Mouse (Mus musculus): ENCODE measurements around the gene Prkag1. TPM values are rescaled to one million over a fixed set of nuclear protein-coding genes. Genes with fewer than 3 reads are reported as not detected.
A peak's percentile ranks its signal among the peaks of the same experiment; 100 is the strongest.

Prkag1 gene
- polyA plus RNA-seq, 1 experiment: not detected

- no peak overlapping the region for H3K4me3 ChIP-seq (ENCODE audit: insufficient read depth, low read depth, low read length)
- TF ChIP-seq CTCF (IDR thresholded peaks at IDR 0.05; ENCODE audit: insufficient read depth, low read depth, low read length) (no peak), POLR2A (IDR thresholded peaks at IDR 0.05; ENCODE audit: insufficient read depth, low read depth, low read length) (no peak)
- peaks cover 39% of the 10 kb centered on the region for H3K4me1 ChIP-seq (ENCODE audit: control insufficient read depth, insufficient read depth, low read length)
- 43% methylated on average over 15 of the region's 15 CpGs for WGBS
- no peak overlapping the region for H3K27ac ChIP-seq (ENCODE audit: insufficient read depth, low read depth, low read length)
Observed at GRCm38 (mm10) chr15:98774096-98774495, 57.2 kb downstream of the Prkag1 start.

- WGBS: 6% methylated on average over 36 of the region's 36 CpGs
- TF ChIP-seq CTCF (IDR thresholded peaks at IDR 0.05; ENCODE audit: insufficient read depth, low read depth, low read length) (no peak), POLR2A (IDR thresholded peaks at IDR 0.05; ENCODE audit: insufficient read depth, low read depth, low read length) (no peak)
- Histone ChIP-seq H3K4me1 (ENCODE audit: control insufficient read depth, insufficient read depth, low read length) (peaks cover 27% of the 10 kb centered on the region), H3K4me3 (ENCODE audit: insufficient read depth, low read depth, low read length) (peak overlapping the region; percentile 22), H3K27ac (ENCODE audit: insufficient read depth, low read depth, low read length) (no peak overlapping the region)
Observed at GRCm38 (mm10) chr15:98772511-98773211, 58.7 kb downstream of the Prkag1 start.

- Histone ChIP-seq H3K27ac (ENCODE audit: insufficient read depth, low read depth, low read length) (no peak overlapping the region), H3K4me1 (ENCODE audit: control insufficient read depth, insufficient read depth, low read length) (peaks cover 20% of the 10 kb centered on the region), H3K4me3 (ENCODE audit: insufficient read depth, low read depth, low read length) (peak overlapping the region; percentile 22; the same call in 1 of the 2 replicates)
- no peak for TF ChIP-seq CTCF (IDR thresholded peaks at IDR 0.05; ENCODE audit: insufficient read depth, low read depth, low read length)
- no peak for TF ChIP-seq POLR2A (IDR thresholded peaks at IDR 0.05; ENCODE audit: insufficient read depth, low read depth, low read length)
- whole genome bisulfite sequencing: 35% methylated on average over 12 of the region's 12 CpGs
Observed at GRCm38 (mm10) chr15:98771813-98772425, 59.4 kb downstream of the Prkag1 start.

GRCm38 (mm10) chr15:98768259-98768658, 63.1 kb downstream of the Prkag1 start:
- Histone ChIP-seq H3K4me3 (ENCODE audit: insufficient read depth, low read depth, low read length) (no peak overlapping the region), H3K4me1 (ENCODE audit: control insufficient read depth, insufficient read depth, low read length) (peaks cover 7% of the 10 kb centered on the region), H3K27ac (ENCODE audit: insufficient read depth, low read depth, low read length) (no peak overlapping the region)
- 64% methylated on average over 5 of the region's 5 CpGs for WGBS
- no peak for TF ChIP-seq POLR2A (IDR thresholded peaks at IDR 0.05; ENCODE audit: insufficient read depth, low read depth, low read length)
- no peak for TF ChIP-seq CTCF (IDR thresholded peaks at IDR 0.05; ENCODE audit: insufficient read depth, low read depth, low read length)

GRCm38 (mm10) chr15:98765929-98766328, 65.4 kb downstream of the Prkag1 start:
- Histone ChIP-seq H3K4me1 (ENCODE audit: control insufficient read depth, insufficient read depth, low read length) (peaks cover 6% of the 10 kb centered on the region), H3K27ac (ENCODE audit: insufficient read depth, low read depth, low read length) (no peak overlapping the region), H3K4me3 (ENCODE audit: insufficient read depth, low read depth, low read length) (no peak overlapping the region)
- WGBS: 62% methylated on average over 4 of the region's 4 CpGs
- TF ChIP-seq POLR2A (IDR thresholded peaks at IDR 0.05; ENCODE audit: insufficient read depth, low read depth, low read length) (no peak), CTCF (IDR thresholded peaks at IDR 0.05; ENCODE audit: insufficient read depth, low read depth, low read length) (no peak)

Other genes with a start within 250 kb of the Prkag1 start
- gene Adcy6, start 221.4 kb downstream of the Prkag1 start, polyA plus RNA-seq (2012; ENCODE audit: insufficient read depth, insufficient read length, low replicate concordance, missing spikeins): 87.5 TPM in 1 of 2 replicates, not detected in the other
- gene Cacnb3, start 200.7 kb downstream of the Prkag1 start, polyA plus RNA-seq (2012; ENCODE audit: insufficient read depth, insufficient read length, low replicate concordance, missing spikeins): not detected in 2 replicates
- not detected in 2 replicates for gene Ddx23, start 168.6 kb downstream of the Prkag1 start, polyA plus RNA-seq (2012; ENCODE audit: insufficient read depth, insufficient read length, low replicate concordance, missing spikeins)
- not detected in 2 replicates for gene Rnd1, start 154.1 kb downstream of the Prkag1 start, polyA plus RNA-seq (2012; ENCODE audit: insufficient read depth, insufficient read length, low replicate concordance, missing spikeins)
- not detected in 2 replicates for gene Ccdc65, start 123.3 kb downstream of the Prkag1 start, polyA plus RNA-seq (2012; ENCODE audit: insufficient read depth, insufficient read length, low replicate concordance, missing spikeins)
- gene Fkbp11, start 103.3 kb downstream of the Prkag1 start, polyA plus RNA-seq (2012; ENCODE audit: insufficient read depth, insufficient read length, low replicate concordance, missing spikeins): not detected in 2 replicates
- 167 TPM in 1 of 2 replicates, not detected in the other for gene Arf3, start 68.3 kb downstream of the Prkag1 start, polyA plus RNA-seq (2012; ENCODE audit: insufficient read depth, insufficient read length, low replicate concordance, missing spikeins)
- not detected in 2 replicates for gene Wnt10b, start 53.4 kb downstream of the Prkag1 start, polyA plus RNA-seq (2012; ENCODE audit: insufficient read depth, insufficient read length, low replicate concordance, missing spikeins)
- not detected in 2 replicates for gene Wnt1, start 41.7 kb downstream of the Prkag1 start, polyA plus RNA-seq (2012; ENCODE audit: insufficient read depth, insufficient read length, low replicate concordance, missing spikeins)
- gene Ddn, start 22.0 kb downstream of the Prkag1 start, polyA plus RNA-seq (2012; ENCODE audit: insufficient read depth, insufficient read length, low replicate concordance, missing spikeins): 108 TPM in 1 of 2 replicates, not detected in the other
- gene Kmt2d, start 39.7 kb upstream of the Prkag1 start, polyA plus RNA-seq (2012; ENCODE audit: insufficient read depth, insufficient read length, low replicate concordance, missing spikeins): 38.3 and 267 TPM in 2 replicates
- not detected in 2 replicates for gene Rhebl1, start 63.0 kb upstream of the Prkag1 start, polyA plus RNA-seq (2012; ENCODE audit: insufficient read depth, insufficient read length, low replicate concordance, missing spikeins)
- not detected in 2 replicates for gene Dhh, start 67.0 kb upstream of the Prkag1 start, polyA plus RNA-seq (2012; ENCODE audit: insufficient read depth, insufficient read length, low replicate concordance, missing spikeins)
- not detected in 2 replicates for gene Lmbr1l, start 86.7 kb upstream of the Prkag1 start, polyA plus RNA-seq (2012; ENCODE audit: insufficient read depth, insufficient read length, low replicate concordance, missing spikeins)
- 649 and 1,228 TPM in 2 replicates for gene Tuba1b, start 103.0 kb upstream of the Prkag1 start, polyA plus RNA-seq (2012; ENCODE audit: insufficient read depth, insufficient read length, low replicate concordance, missing spikeins)
- not detected in 2 replicates for gene Gm49450, start 122.0 kb upstream of the Prkag1 start, polyA plus RNA-seq (2012; ENCODE audit: insufficient read depth, insufficient read length, low replicate concordance, missing spikeins)
- gene Tuba1a, start 122.2 kb upstream of the Prkag1 start, polyA plus RNA-seq (2012; ENCODE audit: insufficient read depth, insufficient read length, low replicate concordance, missing spikeins): 1,035 TPM in 1 of 2 replicates, not detected in the other
- not detected in 2 replicates for gene Tuba1c, start 198.4 kb upstream of the Prkag1 start, polyA plus RNA-seq (2012; ENCODE audit: insufficient read depth, insufficient read length, low replicate concordance, missing spikeins)
- not detected in 2 replicates for gene Prph, start 223.7 kb upstream of the Prkag1 start, polyA plus RNA-seq (2012; ENCODE audit: insufficient read depth, insufficient read length, low replicate concordance, missing spikeins)
- not detected in 2 replicates for gene Troap, start 243.1 kb upstream of the Prkag1 start, polyA plus RNA-seq (2012; ENCODE audit: insufficient read depth, insufficient read length, low replicate concordance, missing spikeins)

Measured in olfactory bulb, adult 2 months (tissue).